Mouse (Mus musculus) forebrain, embryonic 16.5 days (tissue): Measurements from ENCODE around the gene Fam168b. TPM values are rescaled to one million over a fixed set of nuclear protein-coding genes. Genes with fewer than 3 reads are reported as not detected.

Source experiments
- ATAC-seq: fragments of 200-750 bp; cut with Nextera tagmentation; 2 replicates; pipeline ENCODE4 v1.8.0; 2017; ENCODE audit warnings: mild to moderate bottlenecking, moderate library complexity
- H3K27ac ChIP-seq: fragments of 300-500 bp; sonication (generic); 2 replicates; pipeline ENCODE4 v1.5.1; 2014; ENCODE audit warnings: low read length, control low read depth
- H3K27me3 ChIP-seq: fragments of 300-500 bp; sonication (generic); replicated peaks from 2 replicates; pipeline ENCODE4 v1.6.1; 2014; ENCODE audit warnings: low read length; ENCODE audit not compliant: control insufficient read depth, insufficient read depth
- H3K36me3 ChIP-seq: fragments of 300-500 bp; sonication (generic); 2 replicates; pipeline ENCODE4 v1.6.1; 2014; ENCODE audit not compliant: control insufficient read depth, insufficient read depth
- H3K4me1 ChIP-seq: fragments of 300-500 bp; sonication (generic); replicated peaks from 2 replicates; pipeline ENCODE4 v1.6.1; 2014; ENCODE audit warnings: low read length; ENCODE audit not compliant: control insufficient read depth, insufficient read depth
- H3K4me2 ChIP-seq: fragments of 300-500 bp; sonication (generic); 2 replicates; pipeline ENCODE4 v1.6.1; 2014; ENCODE audit warnings: mild to moderate bottlenecking, low read length, control low read depth
- H3K4me3 ChIP-seq: fragments of 300-500 bp; sonication (generic); replicated peaks from 2 replicates; pipeline ENCODE4 v1.5.1; 2014; ENCODE audit warnings: mild to moderate bottlenecking, low read length, control low read depth
- H3K9ac ChIP-seq: fragments of 300-500 bp; sonication (generic); replicated peaks from 2 replicates; pipeline ENCODE4 v1.6.1; 2014; ENCODE audit warnings: low read depth, low read length, control low read depth
- H3K9me3 ChIP-seq: fragments of 300-500 bp; sonication (generic); 2 replicates; pipeline ENCODE4 v1.6.1; 2016; ENCODE audit warnings: low read length; ENCODE audit not compliant: control insufficient read depth
- WGBS: fragments of 180-500 bp; shearing (Covaris S2); extraction: QIAGEN DNeasy Blood & Tissue Kit; methylation state at CpG from one replicate; pipeline ENCODE4 v1.1.7; 2014; 5-methylcytosine and 5-hydroxymethylcytosine counted together
- polyA plus RNA-seq: library from polyadenylated mRNA; unstranded; fragments of >200 nt; fragmentation: Nextera tagmentation; extraction: Ambion mirVana; gene quantifications from 2 replicates; pipeline ENCODE4 v1.2.1, GENCODE M21; 2015

The Fam168b gene
- polyA plus RNA-seq, 1 experiment from 2014 or later: 161 TPM

GRCm38 (mm10) chr1:34783538-34784161 lies 59.2 kb downstream of the Fam168b start:
- 64% methylated on average over 6 of the region's 6 CpGs for WGBS
- Histone ChIP-seq H3K36me3 (no peaks in the 10 kb centered on the region), H3K27me3 (no peaks in the 10 kb centered on the region), H3K4me3 (no peak overlapping the region), H3K4me2 (no peak overlapping the region), H3K4me1 (no peaks in the 10 kb centered on the region), H3K27ac (no peak overlapping the region), H3K9me3 (no peaks in the 10 kb centered on the region), H3K9ac (no peak overlapping the region)
- ATAC-seq: no peak

DNA sequence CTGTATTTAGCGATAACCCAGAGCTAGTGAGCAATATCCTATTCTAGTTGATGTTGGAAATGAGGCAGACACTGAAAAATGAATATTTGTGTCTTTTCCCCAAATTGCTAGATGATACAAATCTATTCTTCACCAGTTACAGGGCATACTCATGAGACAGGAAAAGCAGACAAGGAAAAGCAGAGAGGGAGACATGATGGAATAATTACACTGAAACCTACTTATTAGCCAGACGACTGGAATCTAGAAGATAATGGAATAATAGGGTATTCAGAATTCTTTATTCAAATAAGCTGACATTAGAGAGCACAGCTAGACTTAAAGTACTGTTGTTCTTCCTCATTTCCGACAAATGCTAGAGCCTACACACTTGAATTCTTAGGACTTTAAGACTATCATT lies 67.0 kb downstream of the Fam168b start:
- Histone ChIP-seq H3K27me3 (no peaks in the 10 kb centered on the region), H3K27ac (peak overlapping the region; percentile 63), H3K4me3 (no peak overlapping the region), H3K9ac (no peak overlapping the region), H3K4me2 (no peak overlapping the region), H3K4me1 (no peaks in the 10 kb centered on the region), H3K36me3 (no peaks in the 10 kb centered on the region), H3K9me3 (no peaks in the 10 kb centered on the region; the same call in 1 of the 2 replicates)
- peak; percentile 82 for ATAC-seq
- 68% methylated on average over 3 of the region's 3 CpGs for WGBS

- 70% methylated on average over 6 of the region's 6 CpGs for WGBS
- Histone ChIP-seq H3K9ac (no peak overlapping the region), H3K36me3 (no peaks in the 10 kb centered on the region), H3K27ac (no peak overlapping the region), H3K4me1 (no peaks in the 10 kb centered on the region), H3K9me3 (no peaks in the 10 kb centered on the region), H3K27me3 (no peaks in the 10 kb centered on the region), H3K4me2 (no peak overlapping the region), H3K4me3 (no peak overlapping the region)
- peak; percentile 49; the same call in 1 of the 2 replicates for ATAC-seq
Observed at GRCm38 (mm10) chr1:34768875-34769274, 74.0 kb downstream of the Fam168b start.

DNA sequence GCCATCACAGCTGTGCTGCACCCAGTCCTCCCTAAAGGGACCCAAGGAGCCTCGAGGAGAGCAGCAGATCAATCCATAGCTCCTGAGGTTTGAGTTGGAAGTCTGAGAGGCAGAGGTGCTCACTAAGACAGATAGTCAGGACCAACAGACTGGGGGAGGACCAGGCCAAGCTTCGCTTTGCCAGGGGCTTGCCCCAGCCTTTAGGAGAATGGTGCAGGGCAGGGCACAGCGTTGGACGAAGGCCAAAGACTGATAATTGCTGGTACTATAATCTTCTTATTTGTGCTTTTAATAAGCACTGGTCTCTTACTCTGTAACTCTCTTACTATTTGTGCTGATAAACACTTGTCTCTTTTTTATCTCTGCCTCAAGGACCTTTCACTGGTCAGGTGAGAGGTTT lies 75.0 kb downstream of the Fam168b start:
- whole genome bisulfite sequencing: 64% methylated on average over 4 of the region's 4 CpGs
- Histone ChIP-seq H3K4me3 (no peak overlapping the region), H3K4me1 (no peaks in the 10 kb centered on the region), H3K27ac (no peak overlapping the region), H3K36me3 (no peaks in the 10 kb centered on the region), H3K9me3 (no peaks in the 10 kb centered on the region), H3K27me3 (no peaks in the 10 kb centered on the region), H3K4me2 (no peak overlapping the region), H3K9ac (no peak overlapping the region)
- no peak for ATAC-seq

DNA sequence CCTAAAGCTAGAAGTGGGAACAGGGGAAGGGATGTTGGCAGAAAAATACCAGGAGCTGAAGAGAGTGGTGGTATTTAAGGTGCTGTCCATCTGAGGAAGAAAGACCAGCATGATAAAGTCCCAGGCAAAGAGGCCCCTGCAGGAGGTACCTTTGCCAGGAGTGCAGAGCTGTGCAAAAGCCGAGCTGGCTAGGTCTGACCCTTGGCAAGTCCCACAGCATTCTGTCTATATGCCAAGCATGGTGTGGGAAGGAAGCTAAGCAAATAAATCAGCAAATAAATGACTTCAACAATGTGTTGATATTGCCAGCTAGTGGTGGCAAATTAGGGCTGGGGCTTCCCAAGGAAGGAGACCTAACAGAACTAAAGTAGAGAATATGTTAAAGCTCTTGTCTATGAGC lies 76.0 kb downstream of the Fam168b start:
- H3K4me2 ChIP-seq: no peak overlapping the region
- no peak for ATAC-seq
- H3K27me3 ChIP-seq: no peaks in the 10 kb centered on the region
- H3K9me3 ChIP-seq: no peaks in the 10 kb centered on the region
- H3K4me3 ChIP-seq: no peak overlapping the region
- no peaks in the 10 kb centered on the region for H3K4me1 ChIP-seq
- no peaks in the 10 kb centered on the region for H3K36me3 ChIP-seq
- H3K27ac ChIP-seq: no peak overlapping the region
- no peak overlapping the region for H3K9ac ChIP-seq
- WGBS: 64% methylated on average over 1 of the region's 1 CpGs

Other genes with a start within 250 kb of the Fam168b start
- 73.9 and 86.4 TPM in 2 replicates for gene Plekhb2, start 6.9 kb upstream of the Fam168b start, polyA plus RNA-seq